ENCODE assay signal across 12 mouse cellular contexts in genomic region chrX:140183003-140183402, GRCm38 (mm10).
A peak's percentile ranks its signal among the peaks of the same experiment; 100 is the strongest.
DNase-seq lines count a peak whose midpoint lies in the region; ATAC-seq and TF ChIP-seq lines count a peak whose summit lies in the region.
"Had no signal": no experiment of that assay in that cellular context is flagged by ENCODE, and none has a peak within 500 bp of the region (broad histone marks: within the 10 kb centered on the region; RNA-seq: fewer than 3 reads in every experiment).

No protein-coding gene starts in this region.

- H3K36me3 ChIP-seq in hindbrain, postnatal 0 days (ENCODE audit: insufficient read depth, low read length), result no peaks in the 10 kb centered on the region
- no peaks in the 10 kb centered on the region for H3K36me3 ChIP-seq in hindbrain, embryonic 14.5 days (replicated peaks; ENCODE audit: control insufficient read depth, insufficient read depth)
- no peaks in the 10 kb centered on the region for H3K36me3 ChIP-seq in midbrain, postnatal 0 days (ENCODE audit: insufficient read depth, low read length)
- no peaks in the 10 kb centered on the region for H3K36me3 ChIP-seq in midbrain, embryonic 13.5 days
- no peaks in the 10 kb centered on the region for H3K36me3 ChIP-seq in stomach, postnatal 0 days (ENCODE audit: control insufficient read depth, insufficient read depth, low read length)
- H3K36me3 ChIP-seq: hindbrain, embryonic 15.5 days had no signal

- no peak overlapping the region for H3K9ac ChIP-seq in hindbrain, postnatal 0 days (replicated peaks; ENCODE audit: low read length)
- H3K9ac ChIP-seq in hindbrain, embryonic 14.5 days, result no peak overlapping the region
- no peak overlapping the region for H3K9ac ChIP-seq in midbrain, postnatal 0 days (replicated peaks; ENCODE audit: low read length, poor library complexity, severe bottlenecking)
- H3K9ac ChIP-seq in midbrain, embryonic 13.5 days (replicated peaks), result no peak overlapping the region
- no peak overlapping the region for H3K9ac ChIP-seq in stomach, postnatal 0 days (ENCODE audit: low read length)
- H3K9ac ChIP-seq: hindbrain, embryonic 15.5 days had no signal

- 96% methylated on average over 3 of the region's 3 CpGs for WGBS in hindbrain, postnatal 0 days
- WGBS in hindbrain, embryonic 14.5 days, result 100% methylated on average over 3 of the region's 3 CpGs
- 93% methylated on average over 3 of the region's 3 CpGs for WGBS in midbrain, postnatal 0 days
- 90% methylated on average over 3 of the region's 3 CpGs for WGBS in midbrain, embryonic 13.5 days
- 94% methylated on average over 3 of the region's 3 CpGs for WGBS in stomach, postnatal 0 days

- H3K9me3 ChIP-seq in hindbrain, postnatal 0 days (ENCODE audit: low read length), result no peaks in the 10 kb centered on the region
- H3K9me3 ChIP-seq in hindbrain, embryonic 14.5 days (ENCODE audit: control insufficient read depth, low read length), result no peaks in the 10 kb centered on the region
- no peaks in the 10 kb centered on the region for H3K9me3 ChIP-seq in midbrain, postnatal 0 days (ENCODE audit: low read length)
- no peaks in the 10 kb centered on the region for H3K9me3 ChIP-seq in midbrain, embryonic 13.5 days
- no peaks in the 10 kb centered on the region for H3K9me3 ChIP-seq in stomach, postnatal 0 days (ENCODE audit: control insufficient read depth, low read length)
- H3K9me3 ChIP-seq: hindbrain, embryonic 15.5 days had no signal

- H3K4me2 ChIP-seq in hindbrain, postnatal 0 days (ENCODE audit: low read depth, low read length), result no peak overlapping the region
- no peak overlapping the region for H3K4me2 ChIP-seq in hindbrain, embryonic 14.5 days (replicated peaks)
- H3K4me2 ChIP-seq in midbrain, postnatal 0 days (ENCODE audit: low read depth, low read length, poor library complexity, severe bottlenecking), result no peak overlapping the region
- H3K4me2 ChIP-seq in midbrain, embryonic 13.5 days (replicated peaks), result no peak overlapping the region
- H3K4me2 ChIP-seq in stomach, postnatal 0 days (replicated peaks; ENCODE audit: low read depth), result no peak overlapping the region
- H3K4me2 ChIP-seq: heart, embryonic 11.5 days; hindbrain, embryonic 15.5 days had no signal

- TF ChIP-seq EP300 in stomach, postnatal 0 days (optimal IDR thresholded peaks at IDR 0.05), result no peak

- H3K27ac ChIP-seq in hindbrain, postnatal 0 days, result no peak overlapping the region
- no peak overlapping the region for H3K27ac ChIP-seq in hindbrain, embryonic 14.5 days
- H3K27ac ChIP-seq in midbrain, postnatal 0 days (ENCODE audit: low read depth, low read length), result no peak overlapping the region
- no peak overlapping the region for H3K27ac ChIP-seq in midbrain, embryonic 13.5 days
- H3K27ac ChIP-seq in stomach, postnatal 0 days (replicated peaks), result no peak overlapping the region
- H3K27ac ChIP-seq: hindbrain, embryonic 15.5 days had no signal

- no peak overlapping the region for H3K4me3 ChIP-seq in hindbrain, postnatal 0 days (ENCODE audit: low read length)
- no peak overlapping the region for H3K4me3 ChIP-seq in hindbrain, embryonic 14.5 days (replicated peaks; ENCODE audit: low read length)
- no peak overlapping the region for H3K4me3 ChIP-seq in midbrain, postnatal 0 days (ENCODE audit: low read depth, low read length)
- no peak overlapping the region for H3K4me3 ChIP-seq in midbrain, embryonic 13.5 days (replicated peaks)
- no peak overlapping the region for H3K4me3 ChIP-seq in stomach, postnatal 0 days (ENCODE audit: low read depth, low read length)
- H3K4me3 ChIP-seq: hindbrain, embryonic 15.5 days; myocyte had no signal

- no peak for DNase-seq in hindbrain, postnatal 0 days (ENCODE audit: low spot score)
- DNase-seq in hindbrain, embryonic 14.5 days (ENCODE audit: low spot score), result no peak
- DNase-seq in midbrain, postnatal 0 days (ENCODE audit: low spot score), result no peak
- peak; percentile 33 for DNase-seq in ZHBTc4 (ENCODE audit: low read depth, low spot score)
- no peak for DNase-seq in stomach, postnatal 0 days (ENCODE audit: low spot score)
- DNase-seq in cerebellum, postnatal 14 days, result no peak
- DNase-seq: layer of hippocampus, postnatal 36 days; lung, adult 2 months had no signal

- no peaks in the 10 kb centered on the region for H3K4me1 ChIP-seq in hindbrain, postnatal 0 days (ENCODE audit: insufficient read depth, low read length)
- no peaks in the 10 kb centered on the region for H3K4me1 ChIP-seq in hindbrain, embryonic 14.5 days (replicated peaks; ENCODE audit: control insufficient read depth, insufficient read depth, low read length)
- H3K4me1 ChIP-seq in midbrain, postnatal 0 days (ENCODE audit: insufficient read depth, low read length), result no peaks in the 10 kb centered on the region
- no peaks in the 10 kb centered on the region for H3K4me1 ChIP-seq in midbrain, embryonic 13.5 days (replicated peaks)
- no peaks in the 10 kb centered on the region for H3K4me1 ChIP-seq in stomach, postnatal 0 days (replicated peaks; ENCODE audit: control insufficient read depth, insufficient read depth)
- H3K4me1 ChIP-seq: hindbrain, embryonic 15.5 days had no signal

- no peaks in the 10 kb centered on the region for H3K27me3 ChIP-seq in hindbrain, postnatal 0 days (ENCODE audit: insufficient read depth, low read length)
- 0 out of 2 replicates have a peak, but pooled peaks cover 5% of the 10 kb centered on the region for H3K27me3 ChIP-seq in hindbrain, embryonic 14.5 days (ENCODE audit: control insufficient read depth, insufficient read depth, low read length)
- H3K27me3 ChIP-seq in midbrain, postnatal 0 days (ENCODE audit: insufficient read depth, low read length), result no peaks in the 10 kb centered on the region; the same call in 1 of the 2 replicates
- peaks cover 30% of the 10 kb centered on the region; the same call in 1 of the 2 replicates for H3K27me3 ChIP-seq in midbrain, embryonic 13.5 days
- no peaks in the 10 kb centered on the region for H3K27me3 ChIP-seq in stomach, postnatal 0 days (ENCODE audit: control insufficient read depth, insufficient read depth, low read length)

- ATAC-seq in hindbrain, postnatal 0 days, result no peak
- no peak for ATAC-seq in hindbrain, embryonic 14.5 days (ENCODE audit: low FRiP score)
- no peak for ATAC-seq in midbrain, postnatal 0 days (ENCODE audit: low FRiP score)
- no peak for ATAC-seq in midbrain, embryonic 13.5 days
- no peak for ATAC-seq in stomach, postnatal 0 days (ENCODE audit: low FRiP score, low TSS enrichment)

- peak; percentile 21 for TF ChIP-seq CTCF in hindbrain, postnatal 0 days (IDR thresholded peaks at IDR 0.05; ENCODE audit: low read depth)
- peak; percentile 34 for TF ChIP-seq CTCF in midbrain, postnatal 0 days (IDR thresholded peaks at IDR 0.05)
- peak; percentile 64 for TF ChIP-seq CTCF in stomach, postnatal 0 days (IDR thresholded peaks at IDR 0.05; ENCODE audit: low read depth)
